Mouse (Mus musculus): ENCODE data around the gene Rpp25. TPM values are rescaled to one million over a fixed set of nuclear protein-coding genes. Genes with fewer than 3 reads are reported as not detected.
A peak's percentile ranks its signal among the peaks of the same experiment; 100 is the strongest.

Gene Rpp25
- polyA plus RNA-seq, 1 experiment: 14.3 TPM

DNA sequence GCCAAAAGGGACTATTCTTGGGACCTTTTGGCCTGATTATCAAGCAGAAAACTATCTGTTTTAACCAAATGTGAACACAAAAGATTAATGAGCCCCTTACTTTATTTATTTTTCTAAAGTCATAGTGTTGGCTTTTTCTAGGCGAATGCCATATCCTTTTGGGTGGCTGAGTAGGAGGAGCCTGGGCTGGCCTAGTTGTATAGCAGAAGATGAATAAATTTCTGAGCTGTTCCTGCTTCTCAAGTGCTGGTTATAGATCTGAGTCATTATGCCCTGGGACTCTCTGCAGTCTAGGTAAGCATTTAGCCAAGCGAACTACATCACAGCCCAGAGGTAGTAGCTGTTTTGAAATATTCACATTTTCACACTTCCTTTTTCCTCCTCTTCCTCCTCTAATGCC, 21.7 kb downstream of the Rpp25 start:
- H3K27ac ChIP-seq (ENCODE audit: insufficient read depth, low read length): no peak overlapping the region
- TF ChIP-seq CTCF (IDR thresholded peaks at IDR 0.05; ENCODE audit: low read depth, low read length) (no peak), POLR2A (IDR thresholded peaks at IDR 0.05; ENCODE audit: insufficient read depth, low read length) (no peak), EP300 (IDR thresholded peaks at IDR 0.05; ENCODE audit: insufficient read depth, low read depth, low read length) (no peak)

DNA sequence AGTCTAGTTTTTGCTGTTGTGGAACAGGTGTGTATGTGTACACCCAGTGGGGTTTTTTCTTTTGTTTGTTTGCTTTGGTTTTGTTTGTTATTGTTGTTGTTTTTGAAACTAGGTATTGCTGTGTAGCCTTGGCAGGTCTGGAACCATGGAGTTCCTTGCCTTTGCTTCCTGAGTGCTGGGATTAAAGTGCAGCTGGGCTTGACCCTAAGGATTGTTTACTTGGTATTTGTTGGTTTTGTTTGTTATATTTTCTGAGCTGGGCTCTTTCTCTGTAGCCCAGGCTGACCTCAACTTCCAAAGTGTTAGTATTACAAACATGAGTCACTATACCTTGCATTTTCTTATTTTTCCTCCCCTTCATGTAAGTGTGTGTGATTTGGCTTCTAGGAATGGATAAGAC, 22.6 kb downstream of the Rpp25 start:
- Histone ChIP-seq H3K4me1 (ENCODE audit: control insufficient read depth, insufficient read depth, low read length) (peaks cover 4% of the 10 kb centered on the region), H3K9ac (ENCODE audit: low read depth, poor library complexity, severe bottlenecking) (no peak overlapping the region), H3K27ac (ENCODE audit: insufficient read depth, low read length) (no peak overlapping the region), H3K36me3 (ENCODE audit: control insufficient read depth, insufficient read depth, low read length, poor library complexity, severe bottlenecking) (peaks cover 39% of the 10 kb centered on the region), H3K9me3 (replicated peaks; ENCODE audit: control insufficient read depth, insufficient read depth, low read length, poor library complexity, severe bottlenecking) (no peaks in the 10 kb centered on the region), H3K27me3 (ENCODE audit: control insufficient read depth, insufficient read depth, low read length, poor library complexity, severe bottlenecking) (no peaks in the 10 kb centered on the region), H3K4me3 (ENCODE audit: low read depth, low read length) (no peak overlapping the region)
- TF ChIP-seq EP300 (IDR thresholded peaks at IDR 0.05; ENCODE audit: insufficient read depth, low read depth, low read length) (no peak), POLR2A (IDR thresholded peaks at IDR 0.05; ENCODE audit: insufficient read depth, low read length) (no peak), CTCF (IDR thresholded peaks at IDR 0.05; ENCODE audit: low read depth, low read length) (no peak)

More for the DNA sequence above, 21.7 kb downstream of the Rpp25 start:
- H3K9ac ChIP-seq (ENCODE audit: low read depth, poor library complexity, severe bottlenecking): no peak overlapping the region
- no peak overlapping the region for H3K4me3 ChIP-seq (ENCODE audit: low read depth, low read length)
- H3K36me3 ChIP-seq (ENCODE audit: control insufficient read depth, insufficient read depth, low read length, poor library complexity, severe bottlenecking): peaks cover 31% of the 10 kb centered on the region
- H3K9me3 ChIP-seq (replicated peaks; ENCODE audit: control insufficient read depth, insufficient read depth, low read length, poor library complexity, severe bottlenecking): no peaks in the 10 kb centered on the region
- no peaks in the 10 kb centered on the region for H3K27me3 ChIP-seq (ENCODE audit: control insufficient read depth, insufficient read depth, low read length, poor library complexity, severe bottlenecking)
- H3K4me1 ChIP-seq (ENCODE audit: control insufficient read depth, insufficient read depth, low read length): peaks cover 4% of the 10 kb centered on the region

DNA sequence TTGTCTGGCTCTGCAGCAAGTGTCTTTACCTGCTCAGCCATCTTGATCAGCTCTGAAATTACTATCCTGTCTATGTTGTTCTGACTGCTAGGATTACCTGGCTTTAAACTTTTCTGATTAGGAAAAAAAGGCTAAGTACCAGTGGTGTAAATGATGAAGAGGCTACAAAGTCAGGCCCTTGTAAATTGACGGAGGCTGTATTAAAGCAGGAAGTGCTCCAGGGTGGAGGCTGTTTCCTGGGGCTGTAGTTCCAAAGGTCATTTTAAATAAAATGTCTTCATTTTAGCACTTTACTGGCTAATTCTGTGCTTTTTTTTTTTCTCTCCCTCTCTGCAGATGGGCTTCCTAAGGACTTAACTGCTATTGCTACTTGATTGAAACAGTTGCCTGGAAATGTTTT, 28.1 kb downstream of the Rpp25 start:
- Histone ChIP-seq H3K9me3 (replicated peaks; ENCODE audit: control insufficient read depth, insufficient read depth, low read length, poor library complexity, severe bottlenecking) (no peaks in the 10 kb centered on the region), H3K4me1 (ENCODE audit: control insufficient read depth, insufficient read depth, low read length) (peaks cover 1% of the 10 kb centered on the region), H3K27me3 (ENCODE audit: control insufficient read depth, insufficient read depth, low read length, poor library complexity, severe bottlenecking) (no peaks in the 10 kb centered on the region), H3K36me3 (ENCODE audit: control insufficient read depth, insufficient read depth, low read length, poor library complexity, severe bottlenecking) (peaks cover 60% of the 10 kb centered on the region), H3K9ac (ENCODE audit: low read depth, poor library complexity, severe bottlenecking) (no peak overlapping the region), H3K27ac (ENCODE audit: insufficient read depth, low read length) (no peak overlapping the region), H3K4me3 (ENCODE audit: low read depth, low read length) (no peak overlapping the region)
- TF ChIP-seq EP300 (IDR thresholded peaks at IDR 0.05; ENCODE audit: insufficient read depth, low read depth, low read length) (no peak), POLR2A (IDR thresholded peaks at IDR 0.05; ENCODE audit: insufficient read depth, low read length) (no peak), CTCF (IDR thresholded peaks at IDR 0.05; ENCODE audit: low read depth, low read length) (no peak)

DNA sequence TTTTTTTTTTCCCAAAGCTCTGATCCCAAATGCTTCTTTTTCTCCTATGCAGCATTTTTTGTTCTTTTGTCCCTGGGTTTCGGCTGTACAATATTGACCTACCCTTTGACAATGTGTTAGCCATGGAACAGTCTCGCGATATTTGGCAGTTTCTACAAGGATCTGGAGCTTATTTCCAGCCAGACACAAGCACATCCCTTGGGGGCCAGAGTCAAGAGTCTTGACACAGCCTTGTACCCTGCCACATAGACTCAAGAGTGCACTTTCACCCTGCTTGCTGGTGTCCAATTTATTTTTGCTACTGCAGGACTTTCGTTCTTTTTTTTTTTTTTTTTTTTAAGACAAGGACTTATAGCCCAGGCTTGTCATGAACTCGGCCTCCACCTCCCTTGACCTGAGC, 32.5 kb downstream of the Rpp25 start:
- Histone ChIP-seq H3K9ac (ENCODE audit: low read depth, poor library complexity, severe bottlenecking) (0 out of 2 replicates have a peak overlapping the region, but pooled peaks have one; percentile 90), H3K36me3 (ENCODE audit: control insufficient read depth, insufficient read depth, low read length, poor library complexity, severe bottlenecking) (peaks cover 26% of the 10 kb centered on the region), H3K27ac (ENCODE audit: insufficient read depth, low read length) (peak overlapping the region; percentile 23), H3K4me1 (ENCODE audit: control insufficient read depth, insufficient read depth, low read length) (no peaks in the 10 kb centered on the region), H3K4me3 (ENCODE audit: low read depth, low read length) (no peak overlapping the region), H3K9me3 (replicated peaks; ENCODE audit: control insufficient read depth, insufficient read depth, low read length, poor library complexity, severe bottlenecking) (no peaks in the 10 kb centered on the region), H3K27me3 (ENCODE audit: control insufficient read depth, insufficient read depth, low read length, poor library complexity, severe bottlenecking) (no peaks in the 10 kb centered on the region)
- TF ChIP-seq EP300 (IDR thresholded peaks at IDR 0.05; ENCODE audit: insufficient read depth, low read depth, low read length) (no peak), POLR2A (IDR thresholded peaks at IDR 0.05; ENCODE audit: insufficient read depth, low read length) (no peak), CTCF (IDR thresholded peaks at IDR 0.05; ENCODE audit: low read depth, low read length) (no peak)

DNA sequence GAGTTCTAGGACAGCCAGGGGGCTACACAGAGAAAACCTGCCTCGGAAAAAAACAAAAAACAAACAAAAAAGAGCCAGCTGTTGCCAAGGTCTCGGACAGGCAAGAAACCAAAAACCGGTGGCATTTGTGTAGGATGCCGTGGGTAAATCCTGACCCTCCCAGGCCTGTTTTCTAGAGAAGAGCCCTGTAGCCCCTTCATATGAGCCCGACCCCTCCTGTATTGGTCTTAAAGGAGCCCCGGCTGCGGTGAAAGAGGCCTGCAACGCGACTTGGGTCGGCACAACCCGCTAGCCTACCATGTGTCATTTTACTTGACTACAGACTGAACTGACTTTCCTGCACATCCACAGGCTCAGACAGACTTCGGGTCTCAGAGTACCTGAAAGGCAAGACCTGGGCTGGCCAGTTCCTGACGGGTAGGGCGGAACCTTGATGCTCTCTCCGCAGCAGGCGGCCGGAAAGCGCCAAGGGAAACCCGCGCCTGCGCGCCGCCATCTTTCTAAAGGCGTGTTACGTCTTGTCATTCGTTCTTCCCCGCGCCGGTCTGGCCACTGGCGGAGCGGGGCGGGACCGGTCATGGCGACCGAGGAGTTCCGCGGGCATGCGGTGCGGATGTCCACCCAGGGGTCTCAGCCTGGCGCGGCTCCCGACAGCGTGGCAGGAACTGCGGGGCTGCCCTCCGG, 33.4 kb downstream of the Rpp25 start, which contains the start of gene Fam219b:
TSS of gene Fam219b (plus strand) at position 485 of the 684 bp plus-strand sequence.
- no peaks in the 10 kb centered on the region for H3K9me3 ChIP-seq (replicated peaks; ENCODE audit: control insufficient read depth, insufficient read depth, low read length, poor library complexity, severe bottlenecking)
- peak within 1 kb of the TSS; percentile 90 for H3K9ac ChIP-seq (ENCODE audit: low read depth, poor library complexity, severe bottlenecking)
- H3K4me3 ChIP-seq (ENCODE audit: low read depth, low read length): peak within 1 kb of the TSS; percentile 96
- H3K36me3 ChIP-seq (ENCODE audit: control insufficient read depth, insufficient read depth, low read length, poor library complexity, severe bottlenecking): peaks cover 19% of the 10 kb centered on the region
- no peaks in the 10 kb centered on the region for H3K4me1 ChIP-seq (ENCODE audit: control insufficient read depth, insufficient read depth, low read length)
- H3K27ac ChIP-seq (ENCODE audit: insufficient read depth, low read length): peak within 1 kb of the TSS; percentile 23
- no peaks in the 10 kb centered on the region for H3K27me3 ChIP-seq (ENCODE audit: control insufficient read depth, insufficient read depth, low read length, poor library complexity, severe bottlenecking)
- TF ChIP-seq EP300 (IDR thresholded peaks at IDR 0.05; ENCODE audit: insufficient read depth, low read depth, low read length) (no peak), POLR2A (IDR thresholded peaks at IDR 0.05; ENCODE audit: insufficient read depth, low read length) (no peak), CTCF (IDR thresholded peaks at IDR 0.05; ENCODE audit: low read depth, low read length) (no peak)

DNA sequence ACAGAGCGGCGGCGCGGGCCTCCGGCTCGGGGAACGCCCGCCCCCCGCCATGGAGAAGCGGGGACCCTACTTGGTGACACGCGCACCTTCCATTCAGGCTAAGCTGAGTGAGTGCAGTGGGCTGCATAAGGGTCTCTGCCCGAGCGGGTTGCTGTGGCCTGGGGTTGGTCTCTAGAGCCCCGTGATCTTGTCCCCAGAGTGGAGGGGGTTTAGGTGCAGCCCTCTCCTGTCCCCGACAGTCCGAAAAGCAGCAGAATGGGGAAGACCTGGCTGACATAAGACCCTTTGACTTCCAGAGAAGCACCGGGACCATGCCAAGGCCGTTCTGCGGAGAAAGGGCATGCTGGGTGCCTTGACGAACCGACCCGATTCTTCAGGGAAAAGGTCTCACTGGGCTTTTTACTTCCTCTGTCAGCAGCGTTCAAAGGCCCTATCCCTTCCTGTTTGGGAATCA, 33.9 kb downstream of the Rpp25 start:
- TF ChIP-seq POLR2A (IDR thresholded peaks at IDR 0.05; ENCODE audit: insufficient read depth, low read length) (no peak), EP300 (IDR thresholded peaks at IDR 0.05; ENCODE audit: insufficient read depth, low read depth, low read length) (no peak), CTCF (IDR thresholded peaks at IDR 0.05; ENCODE audit: low read depth, low read length) (no peak)
- no peaks in the 10 kb centered on the region for H3K4me1 ChIP-seq (ENCODE audit: control insufficient read depth, insufficient read depth, low read length)
- no peaks in the 10 kb centered on the region for H3K9me3 ChIP-seq (replicated peaks; ENCODE audit: control insufficient read depth, insufficient read depth, low read length, poor library complexity, severe bottlenecking)
- H3K4me3 ChIP-seq (ENCODE audit: low read depth, low read length): peak overlapping the region; percentile 96
- H3K27me3 ChIP-seq (ENCODE audit: control insufficient read depth, insufficient read depth, low read length, poor library complexity, severe bottlenecking): no peaks in the 10 kb centered on the region
- H3K36me3 ChIP-seq (ENCODE audit: control insufficient read depth, insufficient read depth, low read length, poor library complexity, severe bottlenecking): peaks cover 13% of the 10 kb centered on the region
- H3K27ac ChIP-seq (ENCODE audit: insufficient read depth, low read length): peak overlapping the region; percentile 14; the same call in 1 of the 2 replicates
- H3K9ac ChIP-seq (ENCODE audit: low read depth, poor library complexity, severe bottlenecking): peak overlapping the region; percentile 90
